Mouse (Mus musculus) cerebellum, postnatal 10 days (tissue): Measurements from ENCODE around the gene Neu1.
A peak's percentile ranks its signal among the peaks of the same experiment; 100 is the strongest.

Source experiments
- DNase-seq, 2 experiments: peaks; one replicate each; pipeline ENCODE4 v3.0.0; 2021; ENCODE audit warnings: mixed read lengths in 2 of 2

Gene Neu1

GRCm38 (mm10) chr17:34972069-34972749 is 41.2 kb downstream of the Neu1 start, which contains the start of the genes Hspa1a and Hspa1l:
Hspa1a (minus strand) TSS chr17:34972156.
Hspa1l (plus strand) TSS chr17:34972703.
- peak; percentile 77 to 78 for DNase-seq

GRCm38 (mm10) chr17:34975581-34976492 is 44.8 kb downstream of the Neu1 start:
- DNase-seq: no peak

- no peak for DNase-seq
Measured at GRCm38 (mm10) chr17:34977000-34977399, 45.9 kb downstream of the Neu1 start.

GRCm38 (mm10) chr17:34978239-34978638 is 47.2 kb downstream of the Neu1 start:
- DNase-seq: no peak

GRCm38 (mm10) chr17:34979631-34980030 is 48.6 kb downstream of the Neu1 start:
- no peak for DNase-seq

- peak; percentile 50 to 60 for DNase-seq
Measured at GRCm38 (mm10) chr17:34980655-34981054, 49.6 kb downstream of the Neu1 start.

- DNase-seq: peak; percentile 93 to 95
Measured at GRCm38 (mm10) chr17:34981690-34982180, 50.7 kb downstream of the Neu1 start, which contains the start of gene Lsm2. Lsm2 (plus strand) TSS chr17:34981862.

GRCm38 (mm10) chr17:34982328-34982727 is 51.3 kb downstream of the Neu1 start:
- DNase-seq: no peak

- DNase-seq: peak; percentile 37 to 57
Measured at GRCm38 (mm10) chr17:34984218-34984617, 53.2 kb downstream of the Neu1 start.
